Mouse (Mus musculus): Measurements from ENCODE around the gene Cntnap1. TPM values are rescaled to one million over a fixed set of nuclear protein-coding genes. Genes with fewer than 3 reads are reported as not detected.

The Cntnap1 gene
- polyA plus RNA-seq, 1 experiment: 1.5 TPM

DNA sequence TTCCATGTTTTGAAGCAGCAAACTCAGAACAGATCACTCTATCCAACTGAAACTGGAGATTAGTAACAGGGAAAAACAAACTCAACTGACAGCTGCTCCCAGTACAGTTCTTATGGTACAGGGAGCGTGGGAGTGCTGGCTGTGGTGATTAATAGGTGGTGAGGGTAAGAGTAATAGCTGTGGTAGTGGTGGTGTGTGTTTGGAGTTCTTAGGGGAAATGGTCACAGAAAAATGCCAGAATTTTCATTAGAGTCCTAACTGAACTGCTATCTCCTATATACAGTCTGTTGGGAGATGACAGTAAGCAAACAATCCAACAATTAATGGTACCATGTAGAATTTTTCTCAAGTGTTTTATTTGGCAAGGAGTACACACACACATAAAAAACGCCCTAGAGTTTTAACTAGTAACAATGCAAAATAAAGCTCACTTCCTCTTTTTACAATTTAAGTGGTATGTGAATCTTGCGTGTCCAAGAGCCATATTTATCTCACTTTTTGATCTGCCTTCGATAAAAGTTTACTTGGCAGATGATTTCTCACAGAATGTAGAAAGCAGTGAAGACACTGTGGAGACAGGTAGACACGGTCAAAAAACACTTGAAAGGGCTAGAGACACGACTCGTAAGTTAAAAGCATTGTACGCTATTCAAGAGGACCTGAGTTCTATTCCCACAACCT, 51.1 kb downstream of the Cntnap1 start:
- Histone ChIP-seq H3K4me1 (ENCODE audit: control insufficient read depth, insufficient read depth, low read length) (no peaks in the 10 kb centered on the region; the same call in 1 of the 2 replicates), H3K27ac (ENCODE audit: control insufficient read depth, insufficient read depth, low read depth, low read length, poor library complexity) (no peak overlapping the region), H3K4me3 (replicated peaks; ENCODE audit: control insufficient read depth, low read depth, low read length) (no peak overlapping the region)
- TF ChIP-seq CTCF (IDR thresholded peaks at IDR 0.05; ENCODE audit: control insufficient read depth, insufficient read depth, low read length) (no peak), POLR2A (IDR thresholded peaks at IDR 0.05; ENCODE audit: borderline replicate concordance, control insufficient read depth, low read depth, low read length) (no peak)
- 43% methylated on average over 8 of the region's 8 CpGs for WGBS

DNA sequence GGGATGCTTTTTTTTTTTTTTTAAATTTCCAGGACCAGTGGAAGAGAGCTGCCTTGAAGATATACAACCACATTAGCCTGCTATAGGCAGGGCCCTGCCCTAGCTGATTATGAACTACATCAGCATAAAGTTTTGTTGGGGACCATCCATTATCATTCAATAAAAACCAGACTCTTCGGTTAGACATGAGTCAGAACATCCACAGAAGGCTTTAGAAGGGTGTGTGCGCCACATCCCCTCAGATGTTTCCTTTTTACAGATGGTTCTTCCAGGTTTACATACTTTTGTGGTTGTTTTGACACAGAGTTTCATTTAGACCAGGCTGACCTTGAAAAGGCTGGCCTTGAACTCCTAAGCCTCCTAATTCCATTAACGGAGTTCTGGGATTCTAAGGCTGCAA, 54.0 kb downstream of the Cntnap1 start:
- Histone ChIP-seq H3K4me3 (replicated peaks; ENCODE audit: control insufficient read depth, low read depth, low read length) (no peak overlapping the region), H3K27ac (ENCODE audit: control insufficient read depth, insufficient read depth, low read depth, low read length, poor library complexity) (no peak overlapping the region), H3K4me1 (ENCODE audit: control insufficient read depth, insufficient read depth, low read length) (no peaks in the 10 kb centered on the region; the same call in 1 of the 2 replicates)
- TF ChIP-seq CTCF (IDR thresholded peaks at IDR 0.05; ENCODE audit: control insufficient read depth, insufficient read depth, low read length): no peak
- TF ChIP-seq POLR2A (IDR thresholded peaks at IDR 0.05; ENCODE audit: borderline replicate concordance, control insufficient read depth, low read depth, low read length): no peak
- 55% methylated on average over 3 of the region's 3 CpGs for WGBS

DNA sequence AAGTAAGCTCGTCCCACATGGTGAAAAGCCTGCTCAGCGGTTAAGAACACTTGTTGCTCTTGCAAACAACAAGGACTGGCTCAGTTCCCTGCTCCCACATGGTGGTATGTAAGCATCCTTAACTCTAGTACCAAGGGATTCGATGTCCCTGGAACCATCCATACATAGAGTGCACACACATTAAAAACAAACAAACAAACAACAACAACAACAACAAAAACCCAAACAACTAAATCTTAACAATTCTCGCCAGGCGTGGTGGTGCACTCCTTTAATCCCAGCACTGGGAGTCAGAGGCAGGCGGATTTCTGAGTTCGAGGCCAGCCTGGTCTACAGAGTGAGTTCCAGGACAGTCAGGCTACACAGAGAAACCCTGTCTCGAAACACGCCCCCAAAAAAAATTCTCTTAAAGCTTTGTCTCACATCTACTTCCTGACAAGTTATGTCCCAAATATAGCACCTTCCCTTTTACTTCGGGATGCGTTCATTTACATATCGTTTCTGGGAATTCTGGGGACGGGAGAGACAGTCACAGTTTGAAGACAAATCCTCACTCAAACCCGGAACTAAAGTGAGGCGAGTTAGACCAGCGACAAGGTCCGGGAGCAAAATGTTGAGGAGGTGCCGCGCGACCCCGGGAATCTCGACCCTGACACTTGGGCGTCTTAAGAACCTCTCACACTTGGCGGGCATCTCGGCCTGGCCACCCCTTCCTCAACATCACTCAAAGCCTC, 55.2 kb downstream of the Cntnap1 start:
- no peak for TF ChIP-seq CTCF (IDR thresholded peaks at IDR 0.05; ENCODE audit: control insufficient read depth, insufficient read depth, low read length)
- TF ChIP-seq POLR2A (IDR thresholded peaks at IDR 0.05; ENCODE audit: borderline replicate concordance, control insufficient read depth, low read depth, low read length): no peak
- 19% methylated on average over 25 of the region's 25 CpGs for WGBS
- Histone ChIP-seq H3K4me1 (ENCODE audit: control insufficient read depth, insufficient read depth, low read length) (no peaks in the 10 kb centered on the region; the same call in 1 of the 2 replicates), H3K4me3 (replicated peaks; ENCODE audit: control insufficient read depth, low read depth, low read length) (peak overlapping the region; percentile 84), H3K27ac (ENCODE audit: control insufficient read depth, insufficient read depth, low read depth, low read length, poor library complexity) (peak overlapping the region; percentile 64)

DNA sequence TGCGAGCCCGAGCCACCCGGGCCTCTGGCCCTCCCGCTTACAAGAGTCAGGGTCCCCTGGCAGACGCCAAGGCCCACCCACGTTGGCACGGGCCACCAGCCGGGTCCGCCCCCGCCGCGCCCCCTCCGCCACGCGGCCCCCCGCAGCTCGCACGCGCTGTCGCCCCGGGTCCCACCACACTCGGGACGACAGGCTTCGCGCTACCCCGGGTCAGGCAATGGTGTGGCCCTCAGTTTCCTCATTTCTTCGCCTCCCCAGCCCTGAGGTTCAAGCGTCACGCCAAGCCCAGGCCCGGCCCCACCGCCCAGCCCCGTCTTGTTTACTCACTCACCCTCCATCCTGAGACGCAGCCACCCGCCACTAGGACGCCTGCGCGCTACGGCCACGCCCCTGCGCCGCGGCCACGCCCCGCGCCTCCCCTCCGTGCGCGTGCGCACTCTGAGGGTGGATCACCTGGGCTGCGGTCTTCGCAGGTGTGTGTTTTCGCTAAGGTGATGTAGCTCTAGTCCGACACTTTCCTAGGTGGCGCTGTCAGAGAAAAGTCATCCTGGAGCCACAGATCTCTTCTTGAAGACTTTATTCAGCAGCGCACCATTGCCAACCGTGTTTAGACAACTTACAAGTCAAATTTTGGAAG, 55.9 kb downstream of the Cntnap1 start, which contains the start of gene Ezh1:
TSS of gene Ezh1 (minus strand) at position 399 of the 637 bp plus-strand sequence.
- 1% methylated on average over 55 of the region's 56 CpGs for WGBS
- peak within 1 kb of the TSS; percentile 64 for H3K27ac ChIP-seq (ENCODE audit: control insufficient read depth, insufficient read depth, low read depth, low read length, poor library complexity)

DNA sequence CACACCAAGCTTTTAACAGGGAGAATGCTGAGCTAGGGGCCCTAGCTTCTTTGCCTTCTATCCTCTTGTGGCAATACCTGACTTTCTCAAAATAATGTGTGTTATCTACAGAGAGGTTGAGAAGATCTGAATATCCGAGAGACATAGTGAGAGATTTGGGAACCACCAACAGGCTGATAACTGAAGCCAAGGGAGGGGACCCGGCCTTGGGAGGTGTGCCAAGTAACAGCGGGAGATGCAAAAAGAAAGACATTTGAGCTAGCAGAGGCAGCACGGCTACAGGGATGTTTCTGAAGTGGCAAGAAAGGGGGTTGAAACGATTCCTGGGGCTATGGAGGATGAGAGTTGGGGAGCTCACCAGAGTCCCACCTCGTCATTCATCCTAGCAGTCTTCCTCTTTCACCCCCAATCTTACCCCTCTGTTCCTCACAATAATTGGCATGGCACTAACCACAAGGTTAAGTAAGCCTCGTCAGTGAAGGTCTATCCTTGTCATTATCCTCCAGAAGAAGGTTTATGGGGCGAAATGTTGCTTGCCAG, 59.1 kb downstream of the Cntnap1 start:
- Histone ChIP-seq H3K4me1 (ENCODE audit: control insufficient read depth, insufficient read depth, low read length) (peaks cover 2% of the 10 kb centered on the region), H3K4me3 (replicated peaks; ENCODE audit: control insufficient read depth, low read depth, low read length) (no peak overlapping the region), H3K27ac (ENCODE audit: control insufficient read depth, insufficient read depth, low read depth, low read length, poor library complexity) (no peak overlapping the region)
- TF ChIP-seq CTCF (IDR thresholded peaks at IDR 0.05; ENCODE audit: control insufficient read depth, insufficient read depth, low read length) (no peak), POLR2A (IDR thresholded peaks at IDR 0.05; ENCODE audit: borderline replicate concordance, control insufficient read depth, low read depth, low read length) (no peak)
- WGBS: 38% methylated on average over 8 of the region's 8 CpGs

More for the DNA sequence above, 55.9 kb downstream of the Cntnap1 start, which contains the start of gene Ezh1:
- Histone ChIP-seq H3K4me1 (ENCODE audit: control insufficient read depth, insufficient read depth, low read length) (no peaks in the 10 kb centered on the region; the same call in 1 of the 2 replicates), H3K4me3 (replicated peaks; ENCODE audit: control insufficient read depth, low read depth, low read length) (peak within 1 kb of the TSS; percentile 84)
- TF ChIP-seq CTCF (IDR thresholded peaks at IDR 0.05; ENCODE audit: control insufficient read depth, insufficient read depth, low read length): peak; percentile 32; the same call in 1 of the 2 replicates
- peak; percentile 89; the same call in 1 of the 2 replicates for TF ChIP-seq POLR2A (IDR thresholded peaks at IDR 0.05; ENCODE audit: borderline replicate concordance, control insufficient read depth, low read depth, low read length)

DNA sequence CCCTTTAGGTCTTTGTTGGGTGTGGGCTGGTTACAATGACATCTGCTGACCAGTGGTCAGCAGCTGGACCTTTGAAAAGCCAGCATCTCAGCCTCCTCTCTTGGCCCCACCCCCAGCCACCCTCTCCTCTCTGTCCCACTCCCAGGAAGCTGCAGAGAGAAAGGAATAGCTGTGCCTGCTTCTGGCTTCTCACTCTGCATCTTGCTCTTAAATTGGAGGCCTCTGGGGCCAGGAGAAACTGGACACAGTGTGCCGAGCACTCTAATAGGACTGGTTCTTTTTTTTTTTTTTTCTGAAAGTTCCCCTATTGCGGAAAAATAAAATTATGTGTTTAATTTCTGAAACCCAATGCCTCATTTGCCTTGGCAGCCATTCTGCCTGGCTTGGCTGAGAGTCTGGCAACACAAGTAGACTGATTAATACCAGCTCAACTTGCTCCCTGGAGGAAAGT, 59.8 kb downstream of the Cntnap1 start:
- WGBS: 72% methylated on average over 2 of the region's 2 CpGs
- TF ChIP-seq CTCF (IDR thresholded peaks at IDR 0.05; ENCODE audit: control insufficient read depth, insufficient read depth, low read length): no peak
- no peak for TF ChIP-seq POLR2A (IDR thresholded peaks at IDR 0.05; ENCODE audit: borderline replicate concordance, control insufficient read depth, low read depth, low read length)
- peaks cover 2% of the 10 kb centered on the region for H3K4me1 ChIP-seq (ENCODE audit: control insufficient read depth, insufficient read depth, low read length)

DNA sequence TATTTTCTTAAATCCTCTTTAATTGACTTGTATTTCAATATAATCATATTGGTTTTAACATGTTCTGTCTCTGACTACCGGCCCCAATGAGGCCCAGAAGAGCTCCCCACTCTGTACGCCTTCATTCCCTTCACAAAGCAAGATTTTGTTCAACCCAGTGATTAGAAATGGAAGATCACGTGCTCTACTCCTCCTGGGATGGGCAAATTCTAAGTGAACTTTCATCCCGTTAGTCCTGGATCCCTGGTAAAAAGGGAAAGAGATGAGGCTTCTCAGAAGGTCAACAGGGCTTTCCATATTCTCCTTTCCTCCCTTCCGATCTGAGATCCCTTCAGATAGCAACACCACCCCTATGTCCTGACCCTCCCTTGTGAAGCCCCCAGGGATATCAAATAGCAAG, 60.2 kb downstream of the Cntnap1 start:
- Histone ChIP-seq H3K27ac (ENCODE audit: control insufficient read depth, insufficient read depth, low read depth, low read length, poor library complexity) (no peak overlapping the region), H3K4me3 (replicated peaks; ENCODE audit: control insufficient read depth, low read depth, low read length) (no peak overlapping the region), H3K4me1 (ENCODE audit: control insufficient read depth, insufficient read depth, low read length) (peaks cover 2% of the 10 kb centered on the region; the same call in 1 of the 2 replicates)
- 77% methylated on average over 5 of the region's 5 CpGs for WGBS
- TF ChIP-seq POLR2A (IDR thresholded peaks at IDR 0.05; ENCODE audit: borderline replicate concordance, control insufficient read depth, low read depth, low read length): no peak
- no peak for TF ChIP-seq CTCF (IDR thresholded peaks at IDR 0.05; ENCODE audit: control insufficient read depth, insufficient read depth, low read length)

More for the DNA sequence above, 59.8 kb downstream of the Cntnap1 start:
- Histone ChIP-seq H3K27ac (ENCODE audit: control insufficient read depth, insufficient read depth, low read depth, low read length, poor library complexity) (no peak overlapping the region), H3K4me3 (replicated peaks; ENCODE audit: control insufficient read depth, low read depth, low read length) (no peak overlapping the region)
